In genomic region chr10:79096706-79097105, GRCm38 (mm10) we compare ENCODE assay signal across 8 mouse cellular contexts. TPM values are rescaled to one million over a fixed set of nuclear protein-coding genes. Genes with fewer than 3 reads are reported as not detected.
A peak's percentile ranks its signal among the peaks of the same experiment; 100 is the strongest.
DNase-seq lines count a peak whose midpoint lies in the region; ATAC-seq lines count a peak whose summit lies in the region.

No protein-coding gene starts in this region.

- peaks cover 26% of the 10 kb centered on the region for H3K4me1 ChIP-seq in forebrain, embryonic 12.5 days
- H3K4me1 ChIP-seq in liver, embryonic 11.5 days (replicated peaks; ENCODE audit: control insufficient read depth, insufficient read depth, low read length): peaks cover 7% of the 10 kb centered on the region

- H3K4me3 ChIP-seq in forebrain, embryonic 12.5 days (replicated peaks): peak overlapping the region; percentile 83
- H3K4me3 ChIP-seq in liver, embryonic 11.5 days (ENCODE audit: low read depth, low read length): peak overlapping the region; percentile 85

- H3K4me2 ChIP-seq in forebrain, embryonic 12.5 days: peak overlapping the region; percentile 66
- peak overlapping the region; percentile 56 for H3K4me2 ChIP-seq in liver, embryonic 11.5 days

- WGBS in forebrain, embryonic 12.5 days: 7% methylated on average over 2 of the region's 2 CpGs
- WGBS in liver, embryonic 11.5 days: 10% methylated on average over 2 of the region's 2 CpGs

- H3K9ac ChIP-seq in forebrain, embryonic 12.5 days: peak overlapping the region; percentile 91
- peak overlapping the region; percentile 89 for H3K9ac ChIP-seq in liver, embryonic 11.5 days (ENCODE audit: low read depth, low read length)

- peak; percentile 5 for DNase-seq in embryo, embryonic 11 days
- DNase-seq in embryo, embryonic 9.5 days (ENCODE audit: extremely low spot score): no peak
- peak; percentile 37 for DNase-seq in 416B (ENCODE audit: low read depth)
- DNase-seq in liver, embryonic 11.5 days (ENCODE audit: low spot score): no peak
- DNase-seq in right cerebral cortex, adult 2 months (ENCODE audit: low spot score in 2 of 2): no peak
- no peak for DNase-seq in spleen, postnatal 36 days (ENCODE audit: low spot score in 2 of 2)
- DNase-seq in yolk sac, embryonic 10.5 days (ENCODE audit: low spot score): no peak

- no peaks in the 10 kb centered on the region for H3K9me3 ChIP-seq in forebrain, embryonic 12.5 days
- H3K9me3 ChIP-seq in liver, embryonic 11.5 days (ENCODE audit: control insufficient read depth, low read length): no peaks in the 10 kb centered on the region

- H3K27ac ChIP-seq in forebrain, embryonic 12.5 days: peak overlapping the region; percentile 97; the same call in 1 of the 2 replicates
- H3K27ac ChIP-seq in liver, embryonic 11.5 days (ENCODE audit: low read depth, low read length): peak overlapping the region; percentile 87; the same call in 1 of the 2 replicates

- H3K36me3 ChIP-seq in forebrain, embryonic 12.5 days (replicated peaks): peaks cover 22% of the 10 kb centered on the region
- H3K36me3 ChIP-seq in liver, embryonic 11.5 days (ENCODE audit: control insufficient read depth, insufficient read depth, low read length): peaks cover 9% of the 10 kb centered on the region

- no peak for ATAC-seq in forebrain, embryonic 12.5 days (ENCODE audit: low FRiP score)
- no peak for ATAC-seq in liver, embryonic 11.5 days (replicated peaks; ENCODE audit: low FRiP score)

- H3K27me3 ChIP-seq in forebrain, embryonic 12.5 days: no peaks in the 10 kb centered on the region
- no peaks in the 10 kb centered on the region for H3K27me3 ChIP-seq in liver, embryonic 11.5 days (replicated peaks; ENCODE audit: control insufficient read depth, insufficient read depth, low read length)

RNA-seq across cellular contexts. Expression of gene 2610008E11Rik, which starts 0.7 kb away (rescaled TPM):
- polyA plus RNA-seq in forebrain, embryonic 12.5 days (2016; fragmentation: Nextera tagmentation; extraction: Ambion mirVana): 45.7 and 47.7 TPM in 2 replicates
- 14.1 TPM in 2 replicates for polyA plus RNA-seq in liver, embryonic 11.5 days (2014; fragmentation: Nextera tagmentation; extraction: Ambion mirVana)

RNA-seq across cellular contexts. Expression of gene Vmn2r80, which starts 51.9 kb away (rescaled TPM):
- polyA plus RNA-seq in forebrain, embryonic 12.5 days (2016; fragmentation: Nextera tagmentation; extraction: Ambion mirVana): not detected in 2 replicates
- not detected in 2 replicates for polyA plus RNA-seq in liver, embryonic 11.5 days (2014; fragmentation: Nextera tagmentation; extraction: Ambion mirVana)

Comparison
In these comparisons a context has a peak if more than half of its experiments do, and no peak if none do; other contexts are left out.
1. DNase-seq: peak in embryo, embryonic 11 days (single experiment) and 416B (single experiment); none in embryo, embryonic 9.5 days (single experiment), liver, embryonic 11.5 days (single experiment), right cerebral cortex, adult 2 months (0 of 2), spleen, postnatal 36 days (0 of 2) and yolk sac, embryonic 10.5 days (single experiment).